Mouse (Mus musculus) liver, adult 2 months (tissue): ENCODE results near the gene Diras1. TPM values are rescaled to one million over a fixed set of nuclear protein-coding genes. Genes with fewer than 3 reads are reported as not detected.
A peak's percentile ranks its signal among the peaks of the same experiment; 100 is the strongest.

Experiments
- DNase-seq: peaks from one replicate; pipeline ENCODE4 v3.0.0-alpha.2; 2011; ENCODE audit warnings: low read depth, low spot score; ENCODE audit errors: extremely low read depth
- H3K27ac ChIP-seq: fragments of 200-500 bp; replicated peaks from 2 replicates; pipeline ENCODE4 v1.5.1; 2012; ENCODE audit warnings: low read depth, mild to moderate bottlenecking, control low read depth, inconsistent platforms, low read length; ENCODE audit not compliant: insufficient read depth
- H3K27me3 ChIP-seq: fragments of 200-500 bp; 2 replicates; pipeline ENCODE4 v1.6.1; 2012; ENCODE audit warnings: mild to moderate bottlenecking, moderate library complexity, low read length, inconsistent platforms; ENCODE audit not compliant: control insufficient read depth, insufficient read depth
- H3K36me3 ChIP-seq: fragments of 200-500 bp; 2 replicates; pipeline ENCODE4 v1.6.1; 2012; ENCODE audit warnings: low read length, inconsistent platforms; ENCODE audit not compliant: control insufficient read depth, insufficient read depth
- H3K4me1 ChIP-seq: fragments of 200-500 bp; 2 replicates; pipeline ENCODE4 v1.6.1; 2011; ENCODE audit warnings: low read length; ENCODE audit not compliant: control insufficient read depth, insufficient read depth
- H3K4me3 ChIP-seq: fragments of 200-500 bp; 2 replicates; pipeline ENCODE4 v1.5.1; 2011; ENCODE audit warnings: low read depth, mild to moderate bottlenecking, control low read depth, low read length, moderate library complexity; ENCODE audit not compliant: insufficient read depth
- H3K79me2 ChIP-seq: fragments of 200-500 bp; 2 replicates; pipeline ENCODE4 v1.6.1; 2012; ENCODE audit warnings: inconsistent platforms, mild to moderate bottlenecking, low read length, moderate library complexity; ENCODE audit not compliant: control insufficient read depth, insufficient read depth
- H3K9ac ChIP-seq: fragments of 200-500 bp; 2 replicates; pipeline ENCODE4 v1.6.1; 2012; ENCODE audit warnings: low read depth, mild to moderate bottlenecking, control low read depth, inconsistent platforms, low read length
- CTCF ChIP-seq: fragments of 200-500 bp; IDR thresholded peaks from 2 replicates; pipeline ENCODE4 v1.5.1; 2011; ENCODE audit warnings: low read depth, low read length, control low read depth
- POLR2A ChIP-seq: fragments of 200-500 bp; IDR thresholded peaks from 2 replicates; pipeline ENCODE4 v1.6.1; 2011; ENCODE audit warnings: low read length, control low read depth; ENCODE audit not compliant: insufficient read depth; ENCODE audit errors: extremely low read depth
- WGBS: fragments of 180-500 bp; shearing (Covaris S2); methylation state at CpG from one replicate; pipeline ENCODE4 v1.1.7; 2018; 5-methylcytosine and 5-hydroxymethylcytosine counted together
- polyA plus RNA-seq: library from polyadenylated mRNA; depleted of rRNA; stranded (reverse); fragments of >200 nt; gene quantifications from 2 replicates; pipeline ENCODE4 v1.2.3, GENCODE M21; 2012
- total RNA-seq: library from RNA; depleted of rRNA; stranded (reverse); fragments of >200 nt; gene quantifications from 2 replicates; pipeline ENCODE4 v1.2.3, GENCODE M21; 2014

Gene Diras1
- total and polyA plus RNA-seq, 2 experiments = not detected

GRCm38 (mm10) chr10:80987709-80988441, 37.6 kb downstream of the Diras1 start:
- H3K4me1 ChIP-seq = peaks cover 9% of the 10 kb centered on the region
- DNase-seq = peak; percentile 52
- H3K36me3 ChIP-seq = no peaks in the 10 kb centered on the region
- H3K79me2 ChIP-seq = no peaks in the 10 kb centered on the region
- no peak overlapping the region for H3K4me3 ChIP-seq
- no peak overlapping the region for H3K27ac ChIP-seq
- WGBS = 12% methylated on average over 10 of the region's 10 CpGs
- no peak overlapping the region for H3K9ac ChIP-seq
- TF ChIP-seq CTCF (peak; percentile 98), POLR2A (no peak)
- H3K27me3 ChIP-seq = no peaks in the 10 kb centered on the region

- H3K79me2 ChIP-seq = no peaks in the 10 kb centered on the region
- TF ChIP-seq POLR2A = no peak
- no peak for TF ChIP-seq CTCF
- H3K4me1 ChIP-seq = peaks cover 12% of the 10 kb centered on the region
- H3K4me3 ChIP-seq = no peak overlapping the region
- H3K36me3 ChIP-seq = no peaks in the 10 kb centered on the region
- H3K27ac ChIP-seq = no peak overlapping the region
- peak; percentile 83 for DNase-seq
- H3K9ac ChIP-seq = no peak overlapping the region
- 30% methylated on average over 6 of the region's 6 CpGs for WGBS
- no peaks in the 10 kb centered on the region for H3K27me3 ChIP-seq
Measured at GRCm38 (mm10) chr10:80986754-80987153, 38.7 kb downstream of the Diras1 start.

GRCm38 (mm10) chr10:80985970-80986701, 39.3 kb downstream of the Diras1 start:
- Histone ChIP-seq H3K4me1 (peaks cover 12% of the 10 kb centered on the region), H3K27me3 (no peaks in the 10 kb centered on the region), H3K9ac (peak overlapping the region; percentile 42), H3K4me3 (peak overlapping the region; percentile 35), H3K27ac (no peak overlapping the region), H3K79me2 (no peaks in the 10 kb centered on the region), H3K36me3 (no peaks in the 10 kb centered on the region)
- 11% methylated on average over 13 of the region's 13 CpGs for WGBS
- no peak for TF ChIP-seq POLR2A
- no peak for TF ChIP-seq CTCF
- peak; percentile 38 for DNase-seq

- TF ChIP-seq POLR2A = no peak
- no peak for TF ChIP-seq CTCF
- Histone ChIP-seq H3K27ac (no peak overlapping the region), H3K9ac (peak overlapping the region; percentile 42), H3K79me2 (no peaks in the 10 kb centered on the region), H3K4me3 (peak overlapping the region; percentile 35), H3K4me1 (peaks cover 12% of the 10 kb centered on the region), H3K27me3 (no peaks in the 10 kb centered on the region), H3K36me3 (no peaks in the 10 kb centered on the region)
- WGBS = 9% methylated on average over 37 of the region's 37 CpGs
- DNase-seq = peak; percentile 78
Measured at GRCm38 (mm10) chr10:80985241-80985969, 40.1 kb downstream of the Diras1 start.

- no peak for TF ChIP-seq POLR2A
- no peak for TF ChIP-seq CTCF
- H3K36me3 ChIP-seq = no peaks in the 10 kb centered on the region
- H3K27ac ChIP-seq = no peak overlapping the region
- no peak overlapping the region for H3K4me3 ChIP-seq
- DNase-seq = no peak
- no peak overlapping the region for H3K9ac ChIP-seq
- peaks cover 12% of the 10 kb centered on the region for H3K4me1 ChIP-seq
- WGBS = 94% methylated on average over 12 of the region's 12 CpGs
- H3K27me3 ChIP-seq = no peaks in the 10 kb centered on the region
- H3K79me2 ChIP-seq = no peaks in the 10 kb centered on the region
Measured at GRCm38 (mm10) chr10:80984223-80984622, 41.2 kb downstream of the Diras1 start.
